Mouse (Mus musculus): ENCODE data around the gene Etnk1.
A peak's percentile ranks its signal among the peaks of the same experiment; 100 is the strongest.
"Not testable (repeated sequence)": the region's sequence is repeated elsewhere in the genome, so short reads cannot be mapped to it uniquely, and the experiment has no call there.

Gene Etnk1

GRCm38 (mm10) chr6:143166452-143167357, at the start of gene Etnk1:
Gene Etnk1, plus strand, starts transcription at chr6:143167221.
- peak; percentile 92 for DNase-seq (ENCODE audit: low spot score)

DNA sequence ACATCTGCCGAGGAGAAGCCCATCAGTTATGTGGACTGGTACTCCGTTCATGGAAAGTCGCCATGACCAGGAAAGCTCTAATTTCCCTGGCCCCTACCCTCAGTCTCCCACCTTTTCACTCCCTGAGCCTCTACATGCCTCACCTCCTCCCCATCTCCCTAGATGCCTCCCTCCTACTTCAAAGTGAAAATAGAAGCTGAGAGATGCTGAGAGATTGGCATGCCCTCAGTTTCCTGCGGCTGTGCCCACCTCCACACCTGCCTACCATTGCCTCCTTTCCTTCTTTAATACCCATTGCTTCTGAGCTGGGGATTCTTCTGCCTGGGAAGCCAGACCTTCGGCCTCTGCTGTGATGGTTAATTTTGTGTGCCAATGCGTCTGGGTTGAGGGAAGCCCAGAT, 47.7 kb upstream of the Etnk1 start:
- DNase-seq (ENCODE audit: low spot score) = no peak

DNA sequence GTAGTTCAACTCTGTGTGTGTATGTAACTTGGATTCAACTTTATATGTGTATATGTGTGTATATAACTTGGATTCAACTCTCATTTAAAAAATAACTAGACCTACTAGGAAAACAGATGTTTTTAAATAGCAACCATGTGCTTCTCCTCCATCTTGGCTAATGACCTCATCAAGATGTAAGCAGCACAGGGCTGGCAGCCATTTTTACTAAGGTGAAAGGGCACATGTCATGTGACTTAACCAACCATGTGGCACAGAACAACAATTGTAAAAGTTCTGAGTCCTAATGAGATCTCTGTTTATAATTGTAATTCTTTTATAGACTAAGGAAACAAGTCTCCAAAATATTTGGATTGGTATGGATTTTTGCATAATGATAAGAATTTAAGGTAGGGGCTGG, 41.3 kb upstream of the Etnk1 start:
- DNase-seq (ENCODE audit: low spot score) = no peak

- DNase-seq (ENCODE audit: low spot score) = no peak
Observed at GRCm38 (mm10) chr6:143129466-143129865, 37.6 kb upstream of the Etnk1 start.

- no peak for DNase-seq (ENCODE audit: low spot score)
Observed at GRCm38 (mm10) chr6:143129952-143130351, 37.1 kb upstream of the Etnk1 start.

- no peak for DNase-seq (ENCODE audit: low spot score)
Observed at GRCm38 (mm10) chr6:143130411-143130810, 36.6 kb upstream of the Etnk1 start.

GRCm38 (mm10) chr6:143131895-143132652, 34.9 kb upstream of the Etnk1 start:
- DNase-seq (ENCODE audit: low spot score) = no peak

GRCm38 (mm10) chr6:143133150-143133549, 33.9 kb upstream of the Etnk1 start:
- DNase-seq (ENCODE audit: low spot score) = no peak

GRCm38 (mm10) chr6:143135097-143135496, 31.9 kb upstream of the Etnk1 start:
- DNase-seq (ENCODE audit: low spot score) = no peak

DNA sequence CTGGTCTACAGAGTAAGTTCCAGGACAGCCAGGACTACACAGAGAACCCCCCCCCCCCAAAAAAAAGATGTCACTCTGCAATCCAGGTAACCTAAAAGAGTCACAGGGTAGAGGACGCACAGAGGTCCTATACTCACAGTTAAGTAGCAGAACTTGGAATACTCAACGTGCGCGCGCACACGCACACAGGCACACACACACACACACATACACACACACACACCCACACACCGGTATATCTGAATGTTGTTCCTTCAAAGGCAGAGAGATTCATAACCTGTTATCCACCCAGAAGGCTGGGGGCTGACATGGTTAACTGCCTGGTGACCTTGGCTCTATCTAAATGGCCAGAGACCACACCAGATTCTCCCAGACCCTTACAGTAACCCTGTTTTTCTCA, 30.3 kb upstream of the Etnk1 start:
- no peak for DNase-seq (ENCODE audit: low spot score)

- DNase-seq (ENCODE audit: low spot score) = no peak
Observed at GRCm38 (mm10) chr6:143137341-143137740, 29.7 kb upstream of the Etnk1 start.

GRCm38 (mm10) chr6:143139417-143139816, 27.6 kb upstream of the Etnk1 start:
- DNase-seq (ENCODE audit: low spot score) = no peak

- no peak for DNase-seq (ENCODE audit: low spot score)
Observed at GRCm38 (mm10) chr6:143140884-143141283, 26.1 kb upstream of the Etnk1 start.

DNA sequence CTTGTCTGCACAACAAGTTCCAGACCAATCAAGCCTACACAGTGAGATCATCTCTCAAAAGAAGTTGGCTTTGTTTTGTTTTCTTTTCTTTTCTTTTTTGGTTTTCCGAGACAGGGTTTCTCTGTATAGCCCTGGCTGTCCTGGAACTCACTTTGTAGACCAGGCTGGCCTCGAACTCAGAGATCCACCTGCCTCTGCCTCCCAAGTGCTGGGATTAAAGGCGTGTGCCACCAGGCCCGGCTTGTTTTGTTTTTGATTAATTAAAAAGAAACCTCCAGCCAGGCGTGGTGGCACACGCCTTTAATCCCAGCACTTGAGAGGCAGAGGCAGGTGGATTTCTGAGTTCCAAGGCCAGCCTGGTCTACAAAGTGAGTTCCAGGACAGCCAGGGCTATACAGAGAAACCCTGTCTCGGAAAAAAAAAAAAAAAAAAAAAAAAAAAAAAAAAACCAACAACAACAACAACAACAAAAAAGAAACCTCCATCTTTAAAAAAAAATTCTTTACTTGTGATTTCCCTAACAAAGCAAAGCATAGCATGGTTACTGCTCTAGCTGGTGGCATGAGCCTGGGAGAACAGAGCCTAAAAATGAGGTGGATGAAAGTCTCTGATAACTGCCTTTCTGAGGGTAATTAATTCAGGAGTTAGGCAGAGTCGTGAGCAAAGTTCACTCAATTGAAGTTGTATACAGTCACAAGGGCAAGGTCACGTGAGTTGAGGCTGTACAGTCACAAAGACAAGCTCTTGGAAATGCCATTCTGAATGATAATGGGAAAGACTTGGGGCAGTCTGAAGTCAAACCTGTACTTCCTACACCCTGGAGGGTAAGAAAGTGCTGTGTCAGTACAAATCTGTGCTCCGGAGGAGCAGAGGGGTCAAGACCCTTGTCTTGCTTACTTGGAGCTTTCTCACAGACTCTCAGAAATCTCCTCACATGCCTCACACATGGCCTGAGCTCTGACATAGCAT, 25.1 kb upstream of the Etnk1 start:
- DNase-seq (ENCODE audit: low spot score) = not testable (repeated sequence)

DNA sequence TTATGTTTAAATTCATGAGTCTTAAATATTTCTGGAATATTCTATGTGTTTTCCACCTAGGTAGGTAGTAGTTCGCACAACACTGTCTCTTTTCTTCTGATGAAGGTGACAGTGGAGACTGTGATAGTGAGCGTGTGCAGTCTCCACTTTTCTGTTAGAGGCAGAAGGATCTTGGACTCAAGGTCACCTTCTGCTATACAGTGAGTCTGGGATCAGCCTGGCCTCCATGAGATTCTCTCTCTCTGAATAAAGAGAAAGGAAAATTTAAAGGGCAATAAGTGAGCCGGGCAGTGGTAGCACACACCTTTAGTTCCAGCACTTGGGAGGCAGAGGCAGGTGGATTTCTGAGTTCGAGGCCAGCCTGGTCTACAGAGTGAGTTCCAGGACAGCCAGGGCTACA, 24.2 kb upstream of the Etnk1 start:
- no peak for DNase-seq (ENCODE audit: low spot score)

DNA sequence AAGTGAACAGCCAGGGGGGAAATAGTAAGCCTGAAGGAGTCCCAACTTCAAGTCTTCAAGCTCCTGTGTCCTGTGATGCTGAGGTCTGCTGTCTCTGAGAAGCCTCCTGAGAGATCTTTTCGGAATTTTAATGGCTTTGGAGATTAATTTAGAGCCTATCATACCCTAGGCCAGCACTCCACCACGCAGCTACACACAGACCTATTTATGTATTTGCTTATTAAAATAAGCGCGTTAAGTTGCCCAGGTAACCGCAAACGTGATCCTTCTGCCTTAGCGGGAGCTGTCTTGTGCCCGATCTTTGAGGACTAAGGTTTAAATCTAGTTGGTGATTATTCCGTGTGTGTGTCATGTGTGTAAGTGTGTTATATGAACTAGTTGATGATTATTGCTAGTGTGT, 23.7 kb upstream of the Etnk1 start:
- DNase-seq (ENCODE audit: low spot score) = no peak

- no peak for DNase-seq (ENCODE audit: low spot score)
Observed at GRCm38 (mm10) chr6:143143775-143144273, 23.2 kb upstream of the Etnk1 start.

- no peak for DNase-seq (ENCODE audit: low spot score)
Observed at GRCm38 (mm10) chr6:143144556-143144955, 22.5 kb upstream of the Etnk1 start.

- no peak for DNase-seq (ENCODE audit: low spot score)
Observed at GRCm38 (mm10) chr6:143145051-143145450, 22.0 kb upstream of the Etnk1 start.

DNA sequence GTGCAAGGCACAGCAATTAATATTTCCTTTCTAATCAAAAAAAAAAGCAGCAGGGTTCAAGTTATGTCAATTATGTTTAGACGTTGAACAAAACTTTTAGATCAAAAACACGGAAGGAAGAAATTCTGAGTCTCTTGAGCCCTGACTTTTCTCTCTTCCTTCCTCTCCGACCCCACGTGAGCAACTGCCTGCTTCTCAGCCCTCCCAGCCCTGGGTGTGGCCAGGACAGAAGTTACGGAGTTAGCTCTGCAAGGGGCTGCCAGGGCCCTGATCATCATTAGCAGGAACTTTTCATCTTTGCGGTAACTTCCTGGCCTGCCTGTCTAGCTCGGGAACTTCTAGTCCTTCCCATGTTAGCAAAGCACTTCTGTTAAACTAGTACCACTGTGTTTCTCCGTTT, 20.3 kb upstream of the Etnk1 start:
- no peak for DNase-seq (ENCODE audit: low spot score)

GRCm38 (mm10) chr6:143148868-143149267, 18.2 kb upstream of the Etnk1 start:
- no peak for DNase-seq (ENCODE audit: low spot score)

DNA sequence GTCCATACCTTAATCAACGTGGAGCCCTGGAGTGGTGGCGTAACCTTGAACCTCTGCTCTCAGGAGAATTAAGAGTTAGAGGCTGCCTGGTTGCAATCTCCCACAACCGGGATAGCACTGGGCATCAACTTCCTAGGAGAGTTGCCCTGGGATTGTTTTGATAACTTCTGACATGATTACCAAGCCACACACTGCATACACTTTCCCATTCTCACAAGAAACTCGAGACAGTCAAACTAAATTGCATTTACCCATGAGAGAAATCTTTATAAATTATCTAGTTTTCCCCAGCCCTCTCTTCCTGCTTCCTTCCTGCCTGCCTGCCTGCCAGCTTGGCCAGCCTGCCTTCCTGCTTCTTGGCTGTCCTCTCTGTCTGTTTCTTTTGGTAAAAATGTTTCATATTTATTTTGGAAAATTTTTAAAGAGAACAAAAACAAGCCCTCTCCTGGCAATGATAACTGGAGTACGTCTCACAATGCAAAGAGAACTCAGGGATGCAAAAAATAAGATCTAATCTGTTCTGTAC, 17.2 kb upstream of the Etnk1 start:
- DNase-seq (ENCODE audit: low spot score) = no peak
